Mouse (Mus musculus) erythroblast, embryonic 14.5 days (primary cell): Measurements from ENCODE around the gene Cox8c. TPM values are rescaled to one million over a fixed set of nuclear protein-coding genes. Genes with fewer than 3 reads are reported as not detected.

Source experiments
- H3K27me3 ChIP-seq: 2 replicates; pipeline ENCODE4 v1.6.1; 2012; ENCODE audit warnings: inconsistent platforms; ENCODE audit not compliant: control insufficient read depth
- H3K36me3 ChIP-seq: 2 replicates; pipeline ENCODE4 v1.6.1; 2012; ENCODE audit warnings: mild to moderate bottlenecking, inconsistent platforms; ENCODE audit not compliant: control insufficient read depth
- H3K4me1 ChIP-seq: 2 replicates; pipeline ENCODE4 v1.6.1; 2012; ENCODE audit warnings: inconsistent platforms; ENCODE audit not compliant: control insufficient read depth
- H3K4me3 ChIP-seq: replicated peaks from 2 replicates; pipeline ENCODE3; 2012; ENCODE audit warnings: moderate library complexity, mild to moderate bottlenecking, inconsistent platforms
- H3K9me3 ChIP-seq: 2 replicates; pipeline ENCODE4 v1.6.1; 2012; ENCODE audit warnings: low read length, inconsistent platforms, mixed read lengths; ENCODE audit not compliant: control insufficient read depth
- GATA1 ChIP-seq: IDR thresholded peaks from 2 replicates; pipeline ENCODE4 v1.6.1; 2012; ENCODE audit warnings: low read length, inconsistent platforms, mixed read lengths
- TAL1 ChIP-seq: IDR thresholded peaks from 3 replicates; pipeline ENCODE4 v1.6.1; 2012; ENCODE audit warnings: low read length, inconsistent platforms, mixed read lengths
- polyA plus RNA-seq: library from polyadenylated mRNA; stranded (reverse); fragments of >175 nt; gene quantifications from 2 replicates; pipeline ENCODE4 v1.2.3, GENCODE M21; 2012

The Cox8c gene
- polyA plus RNA-seq, 1 experiment, result not detected

DNA sequence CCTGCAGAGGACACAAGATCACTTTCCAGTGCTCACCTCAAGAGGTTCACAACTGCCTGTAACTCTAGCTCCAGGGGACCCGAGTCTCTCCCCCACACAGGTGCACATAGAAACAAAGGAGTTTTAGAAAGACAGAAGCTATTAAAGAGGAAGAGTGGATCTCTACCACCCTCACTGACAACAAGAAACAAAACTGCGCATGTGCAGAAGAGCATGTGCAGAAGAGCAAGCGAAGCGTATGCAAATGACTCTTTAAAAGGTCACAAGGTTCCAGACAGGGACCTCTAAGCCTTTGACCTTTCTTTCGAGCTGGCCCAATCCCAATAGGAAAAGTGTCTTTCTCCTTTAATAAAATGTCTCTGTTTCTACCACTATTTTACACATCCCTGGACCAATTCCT lies 10.5 kb upstream of the Cox8c start:
- no peaks in the 10 kb centered on the region for H3K36me3 ChIP-seq
- no peaks in the 10 kb centered on the region for H3K4me1 ChIP-seq
- H3K4me3 ChIP-seq, result no peak overlapping the region
- H3K27me3 ChIP-seq, result peaks cover 2% of the 10 kb centered on the region
- TF ChIP-seq GATA1 (no peak), TAL1 (no peak)
- H3K9me3 ChIP-seq, result peaks cover 5% of the 10 kb centered on the region; the same call in 1 of the 2 replicates

DNA sequence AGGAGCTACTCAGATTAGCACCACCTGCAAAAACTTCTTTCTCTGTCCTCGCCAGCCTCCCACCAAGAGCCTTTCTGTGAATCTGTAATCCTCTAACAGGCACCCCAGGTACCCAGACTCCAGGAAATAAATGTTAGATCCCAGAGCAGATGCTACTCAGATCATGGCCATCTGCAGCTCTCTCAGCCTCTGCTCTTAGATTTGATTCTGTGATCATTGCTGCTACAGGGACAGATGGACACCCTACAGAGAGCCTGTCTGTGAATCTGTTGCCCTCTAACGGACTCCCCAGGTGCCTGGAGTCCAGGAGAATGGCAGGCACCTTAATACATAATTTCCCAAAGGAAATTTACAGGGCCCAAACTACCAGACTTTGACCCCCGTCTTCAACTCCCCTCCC lies 9.1 kb downstream of the Cox8c start:
- Histone ChIP-seq H3K4me3 (no peak overlapping the region), H3K27me3 (no peaks in the 10 kb centered on the region), H3K36me3 (no peaks in the 10 kb centered on the region), H3K9me3 (no peaks in the 10 kb centered on the region), H3K4me1 (no peaks in the 10 kb centered on the region)
- no peak for TF ChIP-seq TAL1
- TF ChIP-seq GATA1, result no peak

DNA sequence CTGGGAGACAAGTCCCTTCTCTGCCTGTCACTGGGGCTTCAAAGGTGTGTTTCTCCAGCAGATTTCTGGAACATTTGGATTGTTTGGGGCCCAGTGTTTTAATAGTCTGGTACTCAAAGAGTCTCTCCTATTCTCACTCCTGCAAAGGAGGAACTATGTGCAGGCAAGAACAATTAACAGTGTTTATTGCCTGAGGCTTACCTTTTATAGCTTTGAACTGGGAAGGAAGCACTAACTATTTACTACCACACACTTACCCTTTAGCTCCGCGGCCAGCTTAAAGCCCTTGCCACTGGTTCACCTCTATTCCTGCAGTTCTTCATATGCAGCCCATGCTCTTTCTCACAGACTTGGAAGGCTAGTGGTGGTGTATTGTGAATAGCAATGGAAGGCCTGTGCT lies 17.0 kb downstream of the Cox8c start:
- H3K4me1 ChIP-seq, result no peaks in the 10 kb centered on the region
- H3K27me3 ChIP-seq, result no peaks in the 10 kb centered on the region
- no peaks in the 10 kb centered on the region for H3K36me3 ChIP-seq
- H3K4me3 ChIP-seq, result no peak overlapping the region
- H3K9me3 ChIP-seq, result no peaks in the 10 kb centered on the region
- TF ChIP-seq TAL1 (no peak), GATA1 (no peak)

DNA sequence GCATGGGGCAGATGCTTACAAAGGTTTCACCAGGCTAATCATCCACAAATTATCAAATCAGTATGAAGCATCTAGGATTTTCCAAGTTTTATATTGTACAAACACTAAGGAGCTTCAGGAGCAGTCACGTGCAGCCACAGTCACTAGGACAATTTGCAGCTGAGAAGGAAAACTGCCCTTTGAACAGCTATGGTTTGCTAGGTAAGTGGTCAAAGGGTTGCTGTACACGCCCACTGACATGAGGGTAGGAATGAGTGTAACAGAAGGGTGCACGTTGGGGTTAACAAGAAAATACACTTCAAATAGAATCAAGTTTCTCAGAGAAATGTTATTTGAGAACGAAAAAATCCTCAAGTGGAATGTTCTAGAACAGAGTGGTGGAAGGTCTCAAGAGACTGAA lies 30.6 kb downstream of the Cox8c start:
- Histone ChIP-seq H3K36me3 (no peaks in the 10 kb centered on the region), H3K4me1 (no peaks in the 10 kb centered on the region), H3K27me3 (no peaks in the 10 kb centered on the region), H3K9me3 (no peaks in the 10 kb centered on the region), H3K4me3 (no peak overlapping the region)
- TF ChIP-seq TAL1 (no peak), GATA1 (no peak)

DNA sequence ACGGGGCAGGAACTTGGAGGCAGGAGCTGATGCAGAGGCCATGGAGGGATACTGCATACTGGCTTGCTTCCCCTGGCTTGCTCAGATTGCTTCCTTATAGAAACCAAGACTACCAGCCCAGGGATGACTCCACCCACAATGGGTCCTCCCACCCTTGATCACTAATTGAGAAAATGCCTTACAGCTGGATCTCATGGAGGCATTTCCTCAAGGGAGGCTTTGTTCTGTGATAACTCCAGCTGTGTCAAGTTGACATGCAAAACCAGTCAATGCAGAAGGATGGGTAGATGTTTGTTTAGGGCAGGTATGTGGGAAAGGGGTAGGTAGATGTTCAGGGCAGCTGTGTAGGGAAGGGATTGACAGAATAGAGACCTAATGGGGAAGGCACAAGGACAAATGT lies 31.2 kb downstream of the Cox8c start:
- H3K4me1 ChIP-seq, result no peaks in the 10 kb centered on the region
- H3K27me3 ChIP-seq, result no peaks in the 10 kb centered on the region
- H3K4me3 ChIP-seq, result no peak overlapping the region
- H3K36me3 ChIP-seq, result no peaks in the 10 kb centered on the region
- H3K9me3 ChIP-seq, result no peaks in the 10 kb centered on the region
- TF ChIP-seq TAL1, result no peak
- TF ChIP-seq GATA1, result no peak

DNA sequence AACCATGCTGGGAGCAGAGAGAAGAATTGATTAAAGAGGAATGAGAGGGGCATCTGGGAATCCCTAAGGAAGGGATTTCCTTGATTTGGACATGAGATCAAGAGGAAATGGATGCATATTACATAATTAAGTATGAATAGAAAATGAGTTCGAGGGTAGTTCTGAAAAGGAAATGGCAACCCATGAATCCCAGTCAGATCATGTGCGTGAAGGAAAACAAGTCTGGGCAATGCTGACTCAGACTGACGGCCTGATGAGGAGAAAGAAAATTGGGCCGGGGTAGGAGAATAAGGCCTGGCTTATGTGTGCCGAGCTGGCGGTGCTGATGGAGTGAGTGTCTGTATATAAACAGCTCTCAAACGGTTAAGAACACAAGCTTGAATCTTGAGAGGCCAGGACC lies 31.7 kb downstream of the Cox8c start:
- Histone ChIP-seq H3K4me1 (no peaks in the 10 kb centered on the region), H3K36me3 (no peaks in the 10 kb centered on the region), H3K9me3 (no peaks in the 10 kb centered on the region), H3K27me3 (no peaks in the 10 kb centered on the region), H3K4me3 (no peak overlapping the region)
- TF ChIP-seq TAL1 (no peak), GATA1 (no peak)

DNA sequence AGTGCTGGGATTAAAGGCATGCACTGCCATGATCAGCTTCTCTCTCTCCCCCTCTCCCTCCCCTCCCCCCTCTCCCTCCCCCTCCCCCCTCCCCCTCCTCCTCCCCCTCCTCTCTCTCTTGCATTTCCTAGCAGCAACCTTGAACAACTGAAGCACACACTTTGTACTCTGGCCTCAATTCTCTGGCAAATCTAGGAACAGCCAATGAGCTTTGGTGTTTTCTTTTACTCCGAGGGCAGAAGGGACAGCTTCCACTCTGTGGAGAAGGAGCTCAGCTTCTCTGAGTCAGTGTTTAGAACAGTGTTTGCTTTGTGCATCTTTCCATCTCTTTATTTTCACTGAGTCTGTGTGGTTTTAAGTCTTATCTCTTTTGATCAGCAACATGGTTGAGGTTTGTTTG lies 36.8 kb downstream of the Cox8c start:
- Histone ChIP-seq H3K4me1 (no peaks in the 10 kb centered on the region), H3K27me3 (no peaks in the 10 kb centered on the region), H3K9me3 (no peaks in the 10 kb centered on the region), H3K36me3 (no peaks in the 10 kb centered on the region), H3K4me3 (no peak overlapping the region)
- no peak for TF ChIP-seq TAL1
- no peak for TF ChIP-seq GATA1

DNA sequence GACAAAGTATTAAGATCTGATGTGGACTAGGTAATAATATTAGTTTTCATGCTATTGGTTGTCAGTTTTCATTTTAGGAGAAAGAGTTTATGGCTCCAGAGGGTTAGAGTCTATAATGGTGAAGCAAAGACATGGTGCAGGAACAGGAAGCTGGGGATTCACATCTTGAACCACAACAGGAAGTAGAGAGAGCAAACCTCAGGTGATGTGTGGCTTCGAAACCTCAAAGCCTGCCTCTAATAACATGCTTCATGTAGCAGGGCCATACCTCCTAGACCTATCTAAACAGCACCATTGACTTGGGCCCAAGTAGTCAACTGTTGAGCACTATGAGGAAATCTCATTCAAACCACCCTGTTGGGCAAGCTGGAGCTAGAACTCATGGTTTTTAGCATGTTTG lies 46.5 kb downstream of the Cox8c start:
- Histone ChIP-seq H3K4me3 (no peak overlapping the region), H3K4me1 (no peaks in the 10 kb centered on the region; the same call in 1 of the 2 replicates), H3K36me3 (no peaks in the 10 kb centered on the region), H3K9me3 (no peaks in the 10 kb centered on the region; the same call in 1 of the 2 replicates), H3K27me3 (peaks cover 27% of the 10 kb centered on the region)
- TF ChIP-seq TAL1 (no peak), GATA1 (no peak)

DNA sequence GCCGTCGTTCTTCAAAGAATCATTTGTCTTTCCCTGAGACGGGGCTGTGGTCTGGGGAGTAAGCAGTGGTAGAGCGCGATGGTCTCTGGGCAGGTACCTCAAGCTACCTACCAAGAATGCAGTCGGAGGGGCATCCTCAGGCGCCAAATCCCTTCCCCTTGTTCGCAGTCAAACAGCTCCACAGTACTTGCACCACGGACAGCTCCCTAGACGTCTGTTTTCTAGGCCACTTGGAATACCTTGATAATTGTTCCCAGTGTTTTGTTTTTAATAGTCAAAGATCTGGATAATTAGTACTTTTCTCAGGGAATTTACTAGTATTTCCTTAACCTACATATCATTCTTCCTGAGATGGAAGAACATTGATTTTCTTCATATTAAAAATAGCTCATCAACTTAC lies 48.7 kb downstream of the Cox8c start:
- no peaks in the 10 kb centered on the region; the same call in 1 of the 2 replicates for H3K4me1 ChIP-seq
- H3K27me3 ChIP-seq, result peaks cover 27% of the 10 kb centered on the region
- no peak overlapping the region for H3K4me3 ChIP-seq
- no peaks in the 10 kb centered on the region for H3K36me3 ChIP-seq
- no peak for TF ChIP-seq GATA1
- no peak for TF ChIP-seq TAL1
- no peaks in the 10 kb centered on the region; the same call in 1 of the 2 replicates for H3K9me3 ChIP-seq

DNA sequence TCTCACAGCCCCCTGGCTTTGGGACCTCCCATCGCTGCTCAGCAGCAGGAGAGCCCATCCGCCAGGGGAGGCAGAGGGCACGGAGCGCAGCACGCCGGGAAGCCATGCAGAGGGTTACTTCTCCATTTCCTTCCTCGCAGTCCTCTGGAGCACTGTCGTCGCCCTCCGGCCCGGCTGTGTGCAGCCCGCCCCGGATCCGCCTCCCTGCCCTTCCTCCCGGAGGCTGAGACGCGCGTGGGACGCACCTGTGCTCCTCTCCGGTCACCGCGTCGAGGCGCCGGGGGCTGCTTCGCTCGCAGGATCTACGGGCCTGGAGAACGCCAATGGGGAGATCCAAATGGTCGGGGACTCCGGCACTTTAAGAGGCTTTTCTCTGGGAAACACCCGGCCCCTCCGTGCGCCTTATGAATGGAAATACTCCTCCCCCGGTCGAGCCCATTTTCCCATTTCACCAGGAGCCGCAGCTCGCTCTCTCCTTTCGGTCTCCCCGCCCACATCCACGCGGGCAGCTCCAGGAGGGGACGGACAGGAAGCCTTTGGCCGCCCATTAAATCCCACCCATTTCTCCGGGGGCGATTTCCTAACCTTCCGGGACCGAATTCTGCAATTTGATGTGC lies 49.8 kb downstream of the Cox8c start, which contains the start of gene Unc79:
Unc79 (plus strand) TSS at position 82 of the 617 bp plus-strand sequence.
- Histone ChIP-seq H3K4me3 (peak within 1 kb of the TSS; percentile 41), H3K27me3 (peaks cover 27% of the 10 kb centered on the region), H3K36me3 (no peaks in the 10 kb centered on the region), H3K9me3 (no peaks in the 10 kb centered on the region; the same call in 1 of the 2 replicates), H3K4me1 (no peaks in the 10 kb centered on the region; the same call in 1 of the 2 replicates)
- TF ChIP-seq GATA1, result no peak
- no peak for TF ChIP-seq TAL1
